Mouse (Mus musculus) stomach, postnatal 0 days (tissue): Measurements from ENCODE around the gene Brinp1.

Experiments used
- CTCF ChIP-seq: IDR thresholded peaks from 2 replicates; pipeline ENCODE4 v1.5.1; 2016; ENCODE audit warnings: antibody characterized with exemption, low read depth, mild to moderate bottlenecking, moderate library complexity
- EP300 ChIP-seq: optimal IDR thresholded peaks from 2 replicates; pipeline ENCODE3; 2016; ENCODE audit warnings: antibody characterized with exemption

DNA sequence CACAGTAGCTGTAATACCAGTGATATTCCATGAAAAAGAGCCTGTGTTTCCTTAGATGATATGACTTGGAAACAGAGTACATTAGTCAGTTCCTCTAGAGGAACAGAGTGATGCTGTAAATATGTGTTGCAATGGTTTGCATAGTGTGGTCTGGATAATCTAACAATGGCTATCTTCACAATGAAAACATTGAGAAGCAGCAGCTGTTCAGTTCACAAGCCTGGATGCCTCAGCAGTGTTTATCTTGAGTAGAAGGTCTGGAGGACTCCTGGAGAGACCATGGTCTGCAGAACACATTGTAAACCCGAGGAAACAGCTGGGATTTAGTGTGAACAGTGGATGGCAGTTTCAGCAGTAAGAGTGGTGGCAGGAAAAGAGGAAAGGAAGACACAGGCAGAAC is 233.2 kb downstream of the Brinp1 start:
- no peak for TF ChIP-seq CTCF
- TF ChIP-seq EP300: no peak
